Mouse (Mus musculus) stomach, embryonic 16.5 days (tissue): ENCODE results near the gene Guca1b. TPM values are rescaled to one million over a fixed set of nuclear protein-coding genes. Genes with fewer than 3 reads are reported as not detected.

ENCODE experiments used
- ATAC-seq: fragments of 200-750 bp; cut with Nextera tagmentation; 2 replicates; pipeline ENCODE4 v1.8.0; 2017; ENCODE audit warnings: moderate number of reproducible peaks, moderate TSS enrichment; ENCODE audit not compliant: insufficient read depth, low FRiP score
- H3K27ac ChIP-seq: fragments of 300-500 bp; sonication (generic); 2 replicates; pipeline ENCODE4 v1.5.1; 2014; ENCODE audit warnings: low read length
- H3K27me3 ChIP-seq: fragments of 300-500 bp; sonication (generic); 2 replicates; pipeline ENCODE4 v1.6.1; 2014; ENCODE audit warnings: low read length, control low read depth, mixed read lengths; ENCODE audit not compliant: control insufficient read depth, insufficient read depth
- H3K36me3 ChIP-seq: fragments of 300-500 bp; sonication (generic); 2 replicates; pipeline ENCODE4 v1.6.1; 2014; ENCODE audit warnings: low read length; ENCODE audit not compliant: control insufficient read depth, insufficient read depth
- H3K4me1 ChIP-seq: fragments of 300-500 bp; sonication (generic); 2 replicates; pipeline ENCODE4 v1.6.1; 2014; ENCODE audit warnings: low read length, control low read depth, mixed read lengths; ENCODE audit not compliant: control insufficient read depth, insufficient read depth
- H3K4me2 ChIP-seq: fragments of 300-500 bp; sonication (generic); 2 replicates; pipeline ENCODE4 v1.6.1; 2014; ENCODE audit warnings: low read depth, low read length, mixed read lengths
- H3K4me3 ChIP-seq: fragments of 300-500 bp; sonication (generic); replicated peaks from 2 replicates; pipeline ENCODE4 v1.5.1; 2014; ENCODE audit warnings: mild to moderate bottlenecking, low read length
- H3K9ac ChIP-seq: fragments of 300-500 bp; sonication (generic); 2 replicates; pipeline ENCODE4 v1.6.1; 2014; ENCODE audit warnings: low read length
- H3K9me3 ChIP-seq: fragments of 300-500 bp; sonication (generic); replicated peaks from 2 replicates; pipeline ENCODE4 v1.6.1; 2016; ENCODE audit warnings: low read length, control low read depth; ENCODE audit not compliant: control insufficient read depth
- WGBS: fragments of 180-500 bp; shearing (Covaris S2); extraction: QIAGEN DNeasy Blood & Tissue Kit; methylation state at CpG from one replicate; pipeline ENCODE4 v1.1.7; 2014; 5-methylcytosine and 5-hydroxymethylcytosine counted together
- polyA plus RNA-seq: library from polyadenylated mRNA; unstranded; fragments of >200 nt; fragmentation: Nextera tagmentation; extraction: Ambion mirVana; gene quantifications from 2 replicates; pipeline ENCODE4 v1.2.1, GENCODE M21; 2015

The Guca1b gene
- 0.64 and 0.84 TPM in 2 replicates for polyA plus RNA-seq

DNA sequence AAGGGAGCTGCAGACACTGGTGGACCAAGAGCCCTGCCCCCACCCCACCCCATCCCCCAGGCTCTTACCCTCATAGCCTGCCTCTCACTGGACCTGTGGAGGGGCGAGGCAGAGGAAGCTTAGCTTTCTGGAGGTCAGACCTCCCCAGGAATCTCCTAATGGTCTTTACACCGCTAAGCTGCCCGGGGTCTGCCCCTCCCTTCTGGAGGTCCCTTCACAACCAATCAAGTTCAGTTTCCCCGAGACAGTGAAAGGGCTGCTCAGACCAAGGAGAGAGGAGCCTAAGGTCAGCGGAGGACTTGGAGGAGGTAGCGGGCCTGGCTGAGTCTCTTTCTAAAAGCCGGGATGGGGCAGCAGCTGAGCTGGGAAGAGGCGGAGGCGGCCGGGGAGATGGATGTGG is at the start of gene Guca1b:
Guca1b (plus strand) TSS at position 249 of the 400 bp plus-strand sequence.
- WGBS = 31% methylated on average over 10 of the region's 10 CpGs
- no peak for ATAC-seq
- no peak within 1 kb of the TSS for H3K4me3 ChIP-seq
- H3K4me2 ChIP-seq = no peak within 1 kb of the TSS
- H3K9me3 ChIP-seq = 0 out of 2 replicates have a peak, but pooled peaks cover 3% of the 10 kb centered on the region
- no peak within 1 kb of the TSS for H3K27ac ChIP-seq
- H3K36me3 ChIP-seq = 0 out of 2 replicates have a peak, but pooled peaks cover 3% of the 10 kb centered on the region
- no peaks in the 10 kb centered on the region for H3K27me3 ChIP-seq
- H3K9ac ChIP-seq = no peak within 1 kb of the TSS
- H3K4me1 ChIP-seq = no peaks in the 10 kb centered on the region

- 88% methylated on average over 2 of the region's 2 CpGs for WGBS
- H3K4me1 ChIP-seq = no peaks in the 10 kb centered on the region
- no peak overlapping the region for H3K4me3 ChIP-seq
- H3K27ac ChIP-seq = no peak overlapping the region
- peaks cover 24% of the 10 kb centered on the region for H3K36me3 ChIP-seq
- no peak overlapping the region for H3K9ac ChIP-seq
- H3K4me2 ChIP-seq = no peak overlapping the region
- H3K9me3 ChIP-seq = peaks cover 6% of the 10 kb centered on the region
- no peak for ATAC-seq
- no peaks in the 10 kb centered on the region for H3K27me3 ChIP-seq
These were observed 42.1 kb upstream of the Guca1b start for GRCm38 (mm10) chr17:47343121-47343520.

GRCm38 (mm10) chr17:47349721-47350319 is 35.4 kb upstream of the Guca1b start:
- H3K36me3 ChIP-seq = peaks cover 48% of the 10 kb centered on the region
- H3K4me3 ChIP-seq = no peak overlapping the region
- 94% methylated on average over 3 of the region's 3 CpGs for WGBS
- no peaks in the 10 kb centered on the region for H3K4me1 ChIP-seq
- H3K27ac ChIP-seq = no peak overlapping the region
- no peak overlapping the region for H3K9ac ChIP-seq
- no peak overlapping the region for H3K4me2 ChIP-seq
- peaks cover 17% of the 10 kb centered on the region; the same call in 1 of the 2 replicates for H3K9me3 ChIP-seq
- no peak for ATAC-seq
- H3K27me3 ChIP-seq = no peaks in the 10 kb centered on the region

- WGBS = 46% methylated on average over 6 of the region's 6 CpGs
- Histone ChIP-seq H3K9me3 (no peaks in the 10 kb centered on the region), H3K27ac (no peak overlapping the region), H3K36me3 (peaks cover 8% of the 10 kb centered on the region; the same call in 1 of the 2 replicates), H3K27me3 (no peaks in the 10 kb centered on the region), H3K4me3 (no peak overlapping the region), H3K4me2 (no peak overlapping the region), H3K4me1 (no peaks in the 10 kb centered on the region), H3K9ac (no peak overlapping the region)
- no peak for ATAC-seq
These were observed 25.2 kb upstream of the Guca1b start for GRCm38 (mm10) chr17:47359964-47360363.

DNA sequence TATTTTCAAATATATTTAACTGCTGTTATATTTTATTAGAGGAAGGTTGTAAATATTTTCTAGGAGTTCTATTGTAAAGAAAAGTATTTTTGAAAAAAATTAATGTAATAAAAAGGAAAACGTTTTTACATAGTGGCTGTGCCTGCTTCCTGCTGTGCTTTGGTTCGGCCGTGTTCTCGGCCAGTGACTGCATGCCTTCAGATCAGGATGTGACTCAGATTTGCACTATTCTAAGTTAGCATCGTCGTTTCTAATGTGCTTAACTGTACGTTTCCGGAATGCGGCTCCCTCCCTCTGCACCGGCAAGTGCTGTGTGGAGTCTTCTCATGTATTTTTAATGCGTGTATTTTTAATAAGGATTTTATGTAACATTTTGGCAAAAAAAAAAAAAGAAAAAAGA is 23.9 kb upstream of the Guca1b start:
- no peak overlapping the region for H3K4me3 ChIP-seq
- H3K4me2 ChIP-seq = no peak overlapping the region
- 79% methylated on average over 11 of the region's 11 CpGs for WGBS
- H3K4me1 ChIP-seq = no peaks in the 10 kb centered on the region
- no peaks in the 10 kb centered on the region for H3K27me3 ChIP-seq
- ATAC-seq = no peak
- no peak overlapping the region for H3K27ac ChIP-seq
- H3K9me3 ChIP-seq = no peaks in the 10 kb centered on the region
- H3K9ac ChIP-seq = no peak overlapping the region
- peaks cover 4% of the 10 kb centered on the region; the same call in 1 of the 2 replicates for H3K36me3 ChIP-seq

DNA sequence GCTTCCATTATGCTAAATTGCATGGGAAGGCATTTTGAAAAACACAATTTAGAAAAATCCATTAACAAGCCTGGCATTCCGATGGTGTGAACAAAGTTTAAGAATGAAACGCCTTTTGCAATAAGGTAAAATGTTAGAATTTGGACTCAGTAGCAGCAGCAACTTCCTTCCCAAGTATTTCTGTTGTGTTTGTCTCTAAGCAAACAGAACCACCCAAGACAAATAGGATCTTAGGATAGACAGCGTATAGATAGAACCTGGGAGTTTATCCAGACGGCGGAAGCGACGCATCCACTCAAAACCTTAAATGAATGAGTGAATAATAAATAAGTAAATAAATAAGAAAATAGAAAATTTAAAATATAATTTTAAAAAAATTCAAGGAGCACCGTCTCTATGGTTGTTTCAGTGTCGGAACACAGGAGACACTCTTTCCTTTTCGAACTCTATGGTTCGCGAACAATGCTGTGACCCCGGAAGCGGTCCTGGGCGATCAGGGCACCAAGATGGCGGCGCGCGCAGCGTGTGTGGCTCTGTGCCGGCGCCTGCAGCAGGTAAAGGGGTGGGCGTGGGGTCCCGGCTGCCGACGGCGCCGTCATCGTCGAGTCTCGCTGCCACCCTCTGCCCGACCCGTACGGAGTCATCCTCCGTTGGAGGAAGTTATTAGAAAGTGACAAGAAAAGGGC is 16.6 kb upstream of the Guca1b start, which contains the start of gene Mrps10:
Mrps10 (plus strand) TSS at position 487 of the 686 bp plus-strand sequence.
- peak within 1 kb of the TSS; percentile 57 for H3K27ac ChIP-seq
- H3K36me3 ChIP-seq = no peaks in the 10 kb centered on the region
- no peaks in the 10 kb centered on the region for H3K27me3 ChIP-seq
- H3K4me2 ChIP-seq = peak within 1 kb of the TSS; percentile 82
- no peaks in the 10 kb centered on the region for H3K9me3 ChIP-seq
- WGBS = 3% methylated on average over 35 of the region's 35 CpGs
- H3K4me1 ChIP-seq = no peaks in the 10 kb centered on the region
- ATAC-seq = peak; percentile 90
- H3K9ac ChIP-seq = peak within 1 kb of the TSS; percentile 81
- H3K4me3 ChIP-seq = peak within 1 kb of the TSS; percentile 85

- peak overlapping the region; percentile 85 for H3K4me3 ChIP-seq
- no peaks in the 10 kb centered on the region for H3K9me3 ChIP-seq
- H3K27me3 ChIP-seq = no peaks in the 10 kb centered on the region
- peak; percentile 4; the same call in 1 of the 2 replicates for ATAC-seq
- peak overlapping the region; percentile 57 for H3K27ac ChIP-seq
- peak overlapping the region; percentile 81 for H3K9ac ChIP-seq
- H3K4me2 ChIP-seq = peak overlapping the region; percentile 82
- H3K36me3 ChIP-seq = no peaks in the 10 kb centered on the region
- WGBS = under 1% methylated on average over 20 of the region's 20 CpGs
- no peaks in the 10 kb centered on the region for H3K4me1 ChIP-seq
These were observed 16.1 kb upstream of the Guca1b start for GRCm38 (mm10) chr17:47369087-47369443.

DNA sequence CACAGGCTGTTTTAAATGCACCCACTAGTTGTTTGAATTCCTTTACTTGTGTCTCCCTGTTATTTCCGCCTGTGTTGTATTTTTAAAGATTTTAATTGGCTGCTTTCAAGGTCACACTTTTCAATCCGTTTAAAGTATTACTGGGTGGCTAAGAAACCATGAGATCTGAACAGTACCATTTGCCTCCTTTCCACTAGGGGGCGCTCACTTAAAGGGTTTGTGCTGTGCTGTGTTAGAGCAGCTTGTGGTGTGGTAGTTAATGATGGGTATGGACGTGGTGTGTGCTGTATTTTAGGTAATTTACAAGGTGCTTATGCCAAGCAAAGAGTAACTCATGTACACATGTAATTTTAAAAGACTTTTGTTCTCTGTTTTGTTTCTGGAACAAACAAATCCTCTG is 13.7 kb upstream of the Guca1b start:
- no peaks in the 10 kb centered on the region for H3K9me3 ChIP-seq
- WGBS = 8% methylated on average over 4 of the region's 4 CpGs
- no peak overlapping the region for H3K4me2 ChIP-seq
- ATAC-seq = 0 out of 2 replicates have a peak, but pooled peaks have one; percentile 57
- no peak overlapping the region for H3K27ac ChIP-seq
- no peak overlapping the region for H3K9ac ChIP-seq
- no peak overlapping the region for H3K4me3 ChIP-seq
- no peaks in the 10 kb centered on the region for H3K27me3 ChIP-seq
- 0 out of 2 replicates have a peak, but pooled peaks cover 8% of the 10 kb centered on the region for H3K36me3 ChIP-seq
- H3K4me1 ChIP-seq = no peaks in the 10 kb centered on the region

GRCm38 (mm10) chr17:47373991-47374390 is 11.2 kb upstream of the Guca1b start:
- no peak overlapping the region for H3K9ac ChIP-seq
- H3K27me3 ChIP-seq = no peaks in the 10 kb centered on the region
- H3K27ac ChIP-seq = no peak overlapping the region
- H3K36me3 ChIP-seq = 0 out of 2 replicates have a peak, but pooled peaks cover 11% of the 10 kb centered on the region
- 80% methylated on average over 6 of the region's 6 CpGs for WGBS
- H3K4me2 ChIP-seq = no peak overlapping the region
- ATAC-seq = no peak
- H3K9me3 ChIP-seq = no peaks in the 10 kb centered on the region
- no peak overlapping the region for H3K4me3 ChIP-seq
- H3K4me1 ChIP-seq = no peaks in the 10 kb centered on the region
